ENCODE assay signal across 14 mouse cellular contexts in genomic region chr5:136334780-136335179, GRCm38 (mm10).
"Had no signal": no experiment of that assay in that cellular context is flagged by ENCODE, and none has a peak within 500 bp of the region (broad histone marks: within the 10 kb centered on the region; RNA-seq: fewer than 3 reads in every experiment).

No protein-coding gene starts in this region.

- H3K4me3 ChIP-seq: kidney, embryonic 15.5 days; limb, embryonic 10.5 days; megakaryocyte, embryonic 14.5 days; midbrain, embryonic 12.5 days had no signal

- H3K4me2 ChIP-seq: kidney, embryonic 15.5 days; midbrain, embryonic 12.5 days had no signal

- H3K27me3 ChIP-seq: kidney, embryonic 15.5 days; megakaryocyte, embryonic 14.5 days; midbrain, embryonic 12.5 days had no signal

- H3K27ac ChIP-seq: kidney, embryonic 15.5 days; limb, embryonic 10.5 days; midbrain, embryonic 12.5 days; stomach, postnatal 0 days had no signal

- ATAC-seq: intestine, embryonic 16.5 days; lung, postnatal 0 days had no signal

- DNase-seq: kidney, adult 2 months; kidney, postnatal 14 days; lung, adult 2 months; lung, postnatal 36 days; right cerebral cortex, postnatal 14 days; thymus, adult 18-20 months; thymus, postnatal 14 days had no signal

- H3K9ac ChIP-seq: kidney, embryonic 15.5 days; midbrain, embryonic 12.5 days had no signal

- H3K4me1 ChIP-seq: kidney, embryonic 15.5 days; limb, embryonic 10.5 days; midbrain, embryonic 12.5 days had no signal

- H3K9me3 ChIP-seq: kidney, embryonic 15.5 days; limb, embryonic 10.5 days; megakaryocyte, embryonic 14.5 days; midbrain, embryonic 12.5 days had no signal
